Mouse (Mus musculus): Measurements from ENCODE around the gene Zbtb7b.

- TF ChIP-seq CTCF (conservative IDR thresholded peaks at IDR 0.05; ENCODE audit: low read length) (no peak), NANOG (IDR thresholded peaks at IDR 0.05; ENCODE audit: borderline replicate concordance, low read length) (no peak), POU5F1 (IDR thresholded peaks at IDR 0.05; ENCODE audit: borderline replicate concordance, low read length) (no peak)
Observed at GRCm38 (mm10) chr3:89390111-89390515, 4.5 kb downstream of the Zbtb7b start.

Measured in E14TG2a.4 (cell line).